11 mouse cellular contexts compared by ENCODE assay signal in genomic region chr5:36018366-36018765, GRCm38 (mm10).
A peak's percentile ranks its signal among the peaks of the same experiment; 100 is the strongest.
DNase-seq lines count a peak whose midpoint lies in the region; ATAC-seq lines count a peak whose summit lies in the region.
"Had no signal": no experiment of that assay in that cellular context is flagged by ENCODE, and none has a peak within 500 bp of the region (broad histone marks: within the 10 kb centered on the region; RNA-seq: fewer than 3 reads in every experiment).

No protein-coding gene starts in this region.

- H3K4me3 ChIP-seq in hindbrain, embryonic 10.5 days, result no peak overlapping the region
- no peak overlapping the region for H3K4me3 ChIP-seq in hindbrain, embryonic 12.5 days
- H3K4me3 ChIP-seq in forebrain, embryonic 12.5 days (replicated peaks), result no peak overlapping the region
- H3K4me3 ChIP-seq: embryonic facial prominence, embryonic 15.5 days; midbrain, embryonic 15.5 days had no signal

- no peaks in the 10 kb centered on the region for H3K9me3 ChIP-seq in hindbrain, embryonic 10.5 days
- H3K9me3 ChIP-seq in hindbrain, embryonic 12.5 days (replicated peaks), result no peaks in the 10 kb centered on the region
- no peaks in the 10 kb centered on the region for H3K9me3 ChIP-seq in forebrain, embryonic 12.5 days
- H3K9me3 ChIP-seq: embryonic facial prominence, embryonic 15.5 days; midbrain, embryonic 15.5 days had no signal

- no peaks in the 10 kb centered on the region for H3K27me3 ChIP-seq in hindbrain, embryonic 10.5 days (ENCODE audit: insufficient read depth, poor library complexity, severe bottlenecking)
- H3K27me3 ChIP-seq in hindbrain, embryonic 12.5 days, result no peaks in the 10 kb centered on the region
- H3K27me3 ChIP-seq in forebrain, embryonic 12.5 days, result no peaks in the 10 kb centered on the region
- H3K27me3 ChIP-seq: embryonic facial prominence, embryonic 15.5 days; midbrain, embryonic 15.5 days had no signal

- ATAC-seq in hindbrain, embryonic 12.5 days (ENCODE audit: low FRiP score), result no peak
- ATAC-seq in forebrain, embryonic 12.5 days (ENCODE audit: low FRiP score), result no peak
- ATAC-seq: midbrain, embryonic 15.5 days had no signal

- H3K4me2 ChIP-seq in hindbrain, embryonic 12.5 days (replicated peaks), result no peak overlapping the region
- no peak overlapping the region for H3K4me2 ChIP-seq in forebrain, embryonic 12.5 days
- H3K4me2 ChIP-seq: embryonic facial prominence, embryonic 15.5 days; midbrain, embryonic 15.5 days had no signal

- H3K36me3 ChIP-seq in hindbrain, embryonic 10.5 days, result 0 out of 2 replicates have a peak, but pooled peaks cover 12% of the 10 kb centered on the region
- 0 out of 2 replicates have a peak, but pooled peaks cover 6% of the 10 kb centered on the region for H3K36me3 ChIP-seq in hindbrain, embryonic 12.5 days
- 0 out of 2 replicates have a peak, but pooled peaks cover 7% of the 10 kb centered on the region for H3K36me3 ChIP-seq in forebrain, embryonic 12.5 days (replicated peaks)
- H3K36me3 ChIP-seq: midbrain, embryonic 15.5 days had no signal

- H3K27ac ChIP-seq in hindbrain, embryonic 10.5 days, result no peak overlapping the region
- no peak overlapping the region for H3K27ac ChIP-seq in hindbrain, embryonic 12.5 days
- no peak overlapping the region for H3K27ac ChIP-seq in forebrain, embryonic 12.5 days
- H3K27ac ChIP-seq: embryonic facial prominence, embryonic 15.5 days; midbrain, embryonic 15.5 days had no signal

- peaks cover 13% of the 10 kb centered on the region for H3K4me1 ChIP-seq in hindbrain, embryonic 10.5 days (replicated peaks)
- H3K4me1 ChIP-seq in hindbrain, embryonic 12.5 days, result peaks cover 2% of the 10 kb centered on the region; the same call in 1 of the 2 replicates
- peaks cover 7% of the 10 kb centered on the region; the same call in 1 of the 2 replicates for H3K4me1 ChIP-seq in forebrain, embryonic 12.5 days
- H3K4me1 ChIP-seq: embryonic facial prominence, embryonic 15.5 days; midbrain, embryonic 15.5 days had no signal

- whole genome bisulfite sequencing in hindbrain, embryonic 10.5 days, result 89% methylated on average over 3 of the region's 3 CpGs
- WGBS in hindbrain, embryonic 12.5 days, result 74% methylated on average over 3 of the region's 3 CpGs
- 89% methylated on average over 3 of the region's 3 CpGs for WGBS in forebrain, embryonic 12.5 days

- H3K9ac ChIP-seq in hindbrain, embryonic 12.5 days, result no peak overlapping the region
- H3K9ac ChIP-seq in forebrain, embryonic 12.5 days, result no peak overlapping the region
- H3K9ac ChIP-seq: embryonic facial prominence, embryonic 15.5 days; midbrain, embryonic 15.5 days had no signal

- DNase-seq in hindbrain, embryonic 10.5 days (ENCODE audit: low spot score), result peak; percentile 14
- DNase-seq in retina, embryonic 14.5 days (ENCODE audit: low spot score), result peak; percentile 39
- DNase-seq in retina, postnatal 1 day, result no peak
- DNase-seq in embryo, embryonic 11 days, result peak; percentile 22
- DNase-seq in thymus, postnatal 36 days, result peak; percentile 33 to 37
- DNase-seq in left cerebral cortex, adult 18-20 months (ENCODE audit: low spot score in 2 of 2), result no peak
- DNase-seq: gastrocnemius, postnatal 36 days had no signal

Comparison
In these comparisons a context has a peak if more than half of its experiments do, and no peak if none do; other contexts are left out.
1. DNase-seq: peak in hindbrain, embryonic 10.5 days (single experiment), retina, embryonic 14.5 days (single experiment), embryo, embryonic 11 days (single experiment) and thymus, postnatal 36 days (2 of 2); none in retina, postnatal 1 day (single experiment) and left cerebral cortex, adult 18-20 months (0 of 2).